Mouse (Mus musculus): ENCODE measurements around the gene Jazf1. TPM values are rescaled to one million over a fixed set of nuclear protein-coding genes. Genes with fewer than 3 reads are reported as not detected.

Jazf1 gene
- polyA plus RNA-seq, 1 experiment from 2014 or later = 6.2 TPM

DNA sequence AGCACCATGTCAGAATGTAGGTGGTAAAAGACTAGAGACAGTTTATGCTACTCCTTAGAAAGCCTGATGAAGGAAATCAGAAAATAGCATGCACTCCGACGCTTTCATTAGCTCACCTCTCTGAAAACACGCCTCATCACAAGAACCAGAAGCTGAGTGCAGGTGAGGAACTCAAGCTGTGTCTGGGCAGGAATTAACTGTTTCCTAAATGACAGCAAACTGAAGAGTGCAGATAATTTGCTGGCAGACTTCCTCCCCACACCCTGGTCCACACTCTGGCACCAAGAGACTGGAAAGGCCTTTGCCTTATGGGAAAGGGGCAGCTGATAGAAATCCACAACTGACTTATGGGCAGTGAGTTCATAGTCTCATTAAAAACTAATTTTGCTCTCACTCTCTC, 175.5 kb downstream of the Jazf1 start:
- no peaks in the 10 kb centered on the region for H3K9me3 ChIP-seq
- no peak overlapping the region for H3K27ac ChIP-seq
- H3K9ac ChIP-seq = no peak overlapping the region
- WGBS = 83% methylated on average over 3 of the region's 3 CpGs
- ATAC-seq = no peak
- no peak overlapping the region for H3K4me2 ChIP-seq (replicated peaks)
- H3K4me3 ChIP-seq (replicated peaks) = no peak overlapping the region
- H3K36me3 ChIP-seq = no peaks in the 10 kb centered on the region
- no peaks in the 10 kb centered on the region for H3K4me1 ChIP-seq (replicated peaks)
- H3K27me3 ChIP-seq (replicated peaks) = no peaks in the 10 kb centered on the region

DNA sequence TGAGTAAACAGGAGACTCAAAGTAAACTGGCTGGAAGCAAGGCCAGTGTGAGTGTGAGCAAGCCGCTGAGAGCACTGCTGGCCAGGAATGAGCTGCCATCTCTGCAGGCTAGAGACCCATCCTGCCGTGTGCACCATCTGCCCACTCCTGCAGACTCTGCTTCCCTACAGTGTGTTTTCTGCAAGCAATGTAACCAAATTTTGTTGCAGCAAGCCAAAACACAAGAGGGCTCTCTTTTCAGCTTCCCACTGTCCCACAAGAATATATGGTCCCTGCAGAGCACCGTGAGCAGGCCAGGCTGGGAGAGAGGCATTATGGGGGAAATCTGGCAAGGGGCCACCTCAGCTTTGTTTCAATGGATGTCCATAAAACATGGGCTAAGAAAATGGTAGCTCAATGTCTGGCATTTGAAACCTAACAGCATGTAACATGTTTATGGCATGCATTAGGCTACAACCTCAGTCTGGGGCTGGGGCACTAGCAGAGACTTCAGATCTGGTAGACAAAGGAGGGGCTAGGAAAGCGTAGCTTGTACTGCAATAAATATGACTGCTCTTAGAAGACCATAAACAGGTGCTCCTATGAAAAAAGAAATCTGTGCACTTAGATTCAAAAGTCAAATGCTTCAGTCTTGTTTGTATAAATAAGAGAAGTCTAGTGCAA, 180.8 kb downstream of the Jazf1 start:
- H3K4me1 ChIP-seq (replicated peaks) = no peaks in the 10 kb centered on the region; the same call in 1 of the 2 replicates
- no peak overlapping the region for H3K9ac ChIP-seq
- no peaks in the 10 kb centered on the region for H3K9me3 ChIP-seq
- no peaks in the 10 kb centered on the region for H3K36me3 ChIP-seq
- ATAC-seq = no peak
- H3K4me3 ChIP-seq (replicated peaks) = no peak overlapping the region
- H3K4me2 ChIP-seq (replicated peaks) = no peak overlapping the region
- WGBS = 44% methylated on average over 4 of the region's 4 CpGs
- no peak overlapping the region for H3K27ac ChIP-seq
- H3K27me3 ChIP-seq (replicated peaks) = no peaks in the 10 kb centered on the region

DNA sequence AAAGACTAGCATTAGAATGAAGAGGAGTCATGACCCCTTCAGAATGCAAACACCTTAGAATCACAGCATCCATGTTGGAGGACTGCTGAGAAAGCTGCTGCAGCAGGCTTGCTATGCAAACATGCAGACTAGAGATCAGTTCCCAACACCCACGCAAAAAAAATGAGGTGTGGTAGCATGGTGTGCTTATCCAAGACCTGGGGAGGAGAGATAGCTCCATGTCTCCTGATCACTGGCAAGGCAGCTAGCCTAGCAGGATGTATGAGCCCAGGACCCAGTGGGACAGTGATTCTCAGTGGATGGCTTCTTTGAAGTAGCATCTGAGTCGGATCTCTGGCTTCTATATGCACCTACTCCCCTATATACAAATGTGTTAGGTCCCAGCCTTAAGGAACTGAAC, 184.7 kb downstream of the Jazf1 start:
- no peak for ATAC-seq
- H3K9me3 ChIP-seq = no peaks in the 10 kb centered on the region
- no peak overlapping the region for H3K4me2 ChIP-seq (replicated peaks)
- H3K4me3 ChIP-seq (replicated peaks) = no peak overlapping the region
- H3K27ac ChIP-seq = no peak overlapping the region
- no peaks in the 10 kb centered on the region for H3K27me3 ChIP-seq (replicated peaks)
- no peak overlapping the region for H3K9ac ChIP-seq
- 66% methylated on average over 2 of the region's 2 CpGs for WGBS
- H3K36me3 ChIP-seq = no peaks in the 10 kb centered on the region
- no peaks in the 10 kb centered on the region; the same call in 1 of the 2 replicates for H3K4me1 ChIP-seq (replicated peaks)

DNA sequence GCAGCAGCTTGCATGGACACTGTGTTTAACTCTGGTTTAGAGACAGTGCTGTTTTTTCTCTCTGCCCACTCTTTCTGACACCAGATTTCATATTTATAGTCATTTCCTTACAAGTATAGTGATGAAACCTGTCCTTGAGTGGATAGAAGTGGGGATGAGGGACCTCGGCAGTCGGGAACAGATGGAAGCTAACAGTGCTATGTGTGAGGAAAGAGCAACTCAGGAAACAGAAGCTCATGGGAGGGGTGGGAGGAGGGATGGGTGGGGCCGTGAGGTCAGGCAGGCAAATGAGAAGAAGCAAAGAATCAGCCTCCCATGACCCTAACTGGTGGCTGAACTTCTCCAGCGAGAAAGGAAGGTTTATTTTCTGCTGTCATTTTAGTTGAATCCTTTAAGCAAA, 191.3 kb downstream of the Jazf1 start:
- 21% methylated on average over 4 of the region's 4 CpGs for WGBS
- ATAC-seq = no peak
- H3K9ac ChIP-seq = no peak overlapping the region

DNA sequence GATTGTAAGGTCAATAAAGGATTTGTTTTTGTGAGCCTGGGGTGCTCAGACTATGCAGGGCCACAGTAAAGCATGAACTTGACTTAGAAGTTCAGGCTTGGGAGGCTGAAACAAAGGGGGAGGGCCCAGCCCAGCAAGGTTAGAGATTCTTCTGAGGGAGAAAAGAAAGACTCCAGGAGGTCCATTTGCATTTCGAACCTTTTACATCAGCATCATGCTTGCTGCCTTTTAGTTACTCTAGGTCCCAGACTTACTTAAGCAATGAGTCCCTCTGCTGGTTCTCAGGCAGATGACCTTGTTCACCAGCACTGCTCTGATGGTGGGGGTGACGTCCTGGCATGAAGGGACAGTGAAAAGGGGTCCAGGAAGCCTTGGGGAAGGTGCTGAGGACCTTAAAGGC, 197.1 kb downstream of the Jazf1 start:
- no peak overlapping the region for H3K27ac ChIP-seq
- no peaks in the 10 kb centered on the region for H3K9me3 ChIP-seq
- H3K4me1 ChIP-seq (replicated peaks) = no peaks in the 10 kb centered on the region
- H3K4me3 ChIP-seq (replicated peaks) = no peak overlapping the region
- no peak overlapping the region for H3K4me2 ChIP-seq (replicated peaks)
- H3K36me3 ChIP-seq = no peaks in the 10 kb centered on the region
- 36% methylated on average over 2 of the region's 2 CpGs for WGBS
- no peak for ATAC-seq
- no peaks in the 10 kb centered on the region for H3K27me3 ChIP-seq (replicated peaks)
- no peak overlapping the region for H3K9ac ChIP-seq

More for the DNA sequence above, 191.3 kb downstream of the Jazf1 start:
- H3K9me3 ChIP-seq = no peaks in the 10 kb centered on the region
- no peaks in the 10 kb centered on the region for H3K4me1 ChIP-seq (replicated peaks)
- no peak overlapping the region for H3K27ac ChIP-seq
- no peak overlapping the region for H3K4me2 ChIP-seq (replicated peaks)
- no peak overlapping the region for H3K4me3 ChIP-seq (replicated peaks)
- H3K27me3 ChIP-seq (replicated peaks) = no peaks in the 10 kb centered on the region
- H3K36me3 ChIP-seq = no peaks in the 10 kb centered on the region

DNA sequence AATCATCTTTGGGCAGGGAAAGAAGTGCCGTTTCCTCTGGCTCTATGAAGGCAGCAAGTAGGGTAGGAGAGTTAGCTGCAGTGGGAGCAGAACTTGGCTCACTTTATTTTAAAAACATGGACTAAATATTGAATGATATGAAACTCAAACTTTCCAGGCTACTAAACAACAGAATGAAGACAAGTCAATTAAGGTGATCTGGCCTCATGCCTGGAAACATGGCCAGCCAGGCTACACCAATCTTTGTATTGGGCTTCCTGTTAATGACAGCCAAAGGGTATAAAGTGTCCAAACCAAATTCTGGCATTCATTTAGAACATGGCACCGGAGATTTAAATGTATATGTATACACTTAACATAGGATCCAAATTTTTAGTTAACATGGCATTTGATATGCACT, 199.2 kb downstream of the Jazf1 start:
- Histone ChIP-seq H3K4me3 (replicated peaks) (no peak overlapping the region), H3K27me3 (replicated peaks) (no peaks in the 10 kb centered on the region), H3K9me3 (no peaks in the 10 kb centered on the region), H3K9ac (no peak overlapping the region), H3K27ac (no peak overlapping the region), H3K36me3 (no peaks in the 10 kb centered on the region), H3K4me1 (replicated peaks) (peaks cover 3% of the 10 kb centered on the region; the same call in 1 of the 2 replicates), H3K4me2 (replicated peaks) (no peak overlapping the region)
- WGBS = 79% methylated on average over 2 of the region's 2 CpGs
- no peak for ATAC-seq

DNA sequence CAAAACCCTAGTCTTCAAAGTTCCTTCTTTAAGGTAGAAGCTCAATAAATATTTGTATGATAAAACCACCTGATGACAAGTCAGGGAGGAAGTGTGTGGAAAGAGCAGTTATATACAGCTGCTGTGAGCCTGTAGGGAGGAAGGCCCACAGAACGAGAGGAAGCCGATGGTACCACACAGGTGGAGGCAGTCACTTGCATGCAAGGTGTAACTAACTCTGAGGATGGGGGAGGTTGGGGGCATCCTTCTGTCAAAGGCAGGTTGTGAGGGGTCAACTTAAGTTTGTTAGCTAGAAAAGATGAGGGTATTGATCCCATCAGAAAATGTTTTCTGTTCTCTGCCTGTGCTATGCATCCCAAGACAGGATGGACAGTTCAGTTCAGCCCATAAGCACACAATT, 200.1 kb downstream of the Jazf1 start:
- no peak overlapping the region for H3K27ac ChIP-seq
- WGBS = 64% methylated on average over 2 of the region's 2 CpGs
- no peaks in the 10 kb centered on the region for H3K27me3 ChIP-seq (replicated peaks)
- peaks cover 8% of the 10 kb centered on the region; the same call in 1 of the 2 replicates for H3K4me1 ChIP-seq (replicated peaks)
- no peak overlapping the region for H3K9ac ChIP-seq
- no peak overlapping the region for H3K4me2 ChIP-seq (replicated peaks)
- H3K4me3 ChIP-seq (replicated peaks) = no peak overlapping the region
- H3K9me3 ChIP-seq = no peaks in the 10 kb centered on the region
- no peaks in the 10 kb centered on the region for H3K36me3 ChIP-seq
- ATAC-seq = no peak

DNA sequence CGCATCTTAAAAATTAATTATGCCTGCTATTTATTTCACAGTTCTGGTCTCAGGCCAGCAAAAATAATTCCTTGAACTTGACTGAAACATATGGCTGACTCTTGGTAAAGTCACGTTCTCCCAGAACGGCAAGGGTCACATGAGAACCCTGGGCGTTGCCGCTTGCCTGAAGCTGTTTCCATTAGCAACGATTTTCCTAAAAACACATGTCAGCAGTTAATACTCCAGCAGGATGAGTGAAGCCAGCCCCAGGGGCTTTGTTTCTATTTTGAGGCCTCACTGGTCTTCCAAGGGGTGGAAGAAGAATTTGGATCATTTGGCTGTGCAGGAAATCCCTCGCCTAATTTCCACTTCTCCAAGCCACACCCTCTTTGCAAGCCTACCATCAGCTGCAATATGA, 206.5 kb downstream of the Jazf1 start:
- Histone ChIP-seq H3K36me3 (no peaks in the 10 kb centered on the region), H3K4me1 (replicated peaks) (peaks cover 19% of the 10 kb centered on the region), H3K27ac (peak overlapping the region; percentile 45), H3K9ac (no peak overlapping the region), H3K27me3 (replicated peaks) (no peaks in the 10 kb centered on the region), H3K9me3 (no peaks in the 10 kb centered on the region), H3K4me3 (replicated peaks) (no peak overlapping the region), H3K4me2 (replicated peaks) (no peak overlapping the region)
- whole genome bisulfite sequencing = 29% methylated on average over 7 of the region's 7 CpGs
- ATAC-seq = peak; percentile 84

DNA sequence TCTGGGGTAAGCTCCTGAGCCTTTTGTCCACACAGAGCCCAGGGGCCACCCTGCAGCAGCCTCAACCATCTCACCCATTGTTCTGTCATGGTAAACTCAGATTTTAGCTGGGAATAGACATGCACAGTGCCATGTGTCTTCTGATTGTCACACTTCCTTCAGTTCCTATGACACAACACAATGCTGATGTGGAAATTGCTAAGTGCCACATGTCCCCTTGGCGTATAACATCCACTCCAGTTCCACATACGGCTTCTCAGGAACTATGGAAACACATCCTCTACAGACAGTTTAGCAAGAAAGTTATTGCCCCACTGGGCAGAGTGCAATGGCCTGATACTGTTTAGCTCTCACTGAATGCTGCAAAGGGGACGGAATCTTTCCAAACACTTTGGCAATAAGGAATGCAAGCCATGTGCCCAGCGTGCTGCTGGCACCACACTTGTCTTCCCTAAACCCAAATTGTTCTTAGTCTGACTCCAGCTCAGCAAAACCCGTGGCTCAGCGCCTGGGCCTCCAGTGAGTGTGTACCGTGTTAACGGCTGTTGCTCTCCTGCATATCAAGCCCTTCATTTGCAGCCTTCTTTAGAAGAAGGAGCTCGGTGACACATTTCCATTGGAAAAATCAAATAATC, 207.1 kb downstream of the Jazf1 start:
- H3K4me3 ChIP-seq (replicated peaks) = no peak overlapping the region
- no peak overlapping the region for H3K4me2 ChIP-seq (replicated peaks)
- H3K9me3 ChIP-seq = no peaks in the 10 kb centered on the region
- peak overlapping the region; percentile 62 for H3K27ac ChIP-seq
- peak; percentile 23; the same call in 1 of the 2 replicates for ATAC-seq
- peaks cover 19% of the 10 kb centered on the region for H3K4me1 ChIP-seq (replicated peaks)
- H3K36me3 ChIP-seq = no peaks in the 10 kb centered on the region
- H3K27me3 ChIP-seq (replicated peaks) = no peaks in the 10 kb centered on the region
- WGBS = 73% methylated on average over 9 of the region's 9 CpGs
- H3K9ac ChIP-seq = no peak overlapping the region

DNA sequence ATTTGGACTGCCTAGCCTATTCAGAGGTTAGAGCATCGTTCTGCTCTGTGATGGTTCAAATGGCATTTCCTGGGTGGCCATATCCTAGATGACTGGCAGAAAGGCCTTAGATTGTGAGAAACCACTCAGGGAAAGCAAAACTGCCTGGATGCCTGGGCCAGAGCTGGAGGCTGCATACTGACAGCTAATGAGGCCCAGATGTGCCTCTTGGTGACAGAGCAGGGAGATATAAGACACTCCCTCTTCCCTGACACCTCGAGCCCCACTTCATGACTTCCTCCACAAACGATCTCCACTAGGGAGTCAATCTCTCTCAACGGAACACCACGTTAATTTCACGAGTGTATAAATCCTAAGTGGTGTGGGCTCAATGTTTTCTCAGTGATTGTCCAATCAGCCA, 207.7 kb downstream of the Jazf1 start:
- WGBS = 33% methylated on average over 6 of the region's 6 CpGs
- H3K27me3 ChIP-seq (replicated peaks) = no peaks in the 10 kb centered on the region
- no peak overlapping the region for H3K27ac ChIP-seq
- H3K4me2 ChIP-seq (replicated peaks) = no peak overlapping the region
- H3K4me3 ChIP-seq (replicated peaks) = no peak overlapping the region
- no peaks in the 10 kb centered on the region for H3K9me3 ChIP-seq
- no peaks in the 10 kb centered on the region for H3K36me3 ChIP-seq
- H3K4me1 ChIP-seq (replicated peaks) = peaks cover 19% of the 10 kb centered on the region
- H3K9ac ChIP-seq = no peak overlapping the region
- no peak for ATAC-seq

DNA sequence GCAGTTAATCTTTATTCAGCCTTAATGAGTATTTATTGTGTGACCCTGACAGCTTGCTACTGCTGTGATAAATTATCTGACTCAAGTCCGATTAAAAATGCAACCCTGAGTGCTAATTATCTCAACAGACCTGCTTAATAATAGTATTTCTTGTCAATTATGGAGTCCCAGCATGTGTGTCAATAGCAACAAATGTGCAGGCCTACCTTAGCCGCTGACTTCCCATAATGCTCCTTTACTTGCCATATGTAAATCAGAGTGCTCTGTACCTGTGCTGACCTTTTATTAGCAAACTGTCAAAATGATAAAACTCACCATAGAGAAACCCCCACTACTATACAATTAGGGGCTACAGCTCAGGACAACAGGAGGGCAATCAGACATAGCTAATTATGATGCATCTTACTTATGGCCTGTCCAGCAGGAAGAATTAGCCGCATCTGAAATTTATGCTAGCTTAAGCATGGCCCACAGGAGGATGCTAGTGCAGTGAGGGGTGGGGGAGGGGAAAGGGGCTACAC, 209.5 kb downstream of the Jazf1 start:
- Histone ChIP-seq H3K9ac (no peak overlapping the region), H3K9me3 (no peaks in the 10 kb centered on the region), H3K4me3 (replicated peaks) (no peak overlapping the region), H3K4me1 (replicated peaks) (peaks cover 13% of the 10 kb centered on the region; the same call in 1 of the 2 replicates), H3K27ac (no peak overlapping the region), H3K36me3 (no peaks in the 10 kb centered on the region), H3K4me2 (replicated peaks) (no peak overlapping the region), H3K27me3 (replicated peaks) (no peaks in the 10 kb centered on the region)
- 74% methylated on average over 3 of the region's 3 CpGs for WGBS
- ATAC-seq = no peak

DNA sequence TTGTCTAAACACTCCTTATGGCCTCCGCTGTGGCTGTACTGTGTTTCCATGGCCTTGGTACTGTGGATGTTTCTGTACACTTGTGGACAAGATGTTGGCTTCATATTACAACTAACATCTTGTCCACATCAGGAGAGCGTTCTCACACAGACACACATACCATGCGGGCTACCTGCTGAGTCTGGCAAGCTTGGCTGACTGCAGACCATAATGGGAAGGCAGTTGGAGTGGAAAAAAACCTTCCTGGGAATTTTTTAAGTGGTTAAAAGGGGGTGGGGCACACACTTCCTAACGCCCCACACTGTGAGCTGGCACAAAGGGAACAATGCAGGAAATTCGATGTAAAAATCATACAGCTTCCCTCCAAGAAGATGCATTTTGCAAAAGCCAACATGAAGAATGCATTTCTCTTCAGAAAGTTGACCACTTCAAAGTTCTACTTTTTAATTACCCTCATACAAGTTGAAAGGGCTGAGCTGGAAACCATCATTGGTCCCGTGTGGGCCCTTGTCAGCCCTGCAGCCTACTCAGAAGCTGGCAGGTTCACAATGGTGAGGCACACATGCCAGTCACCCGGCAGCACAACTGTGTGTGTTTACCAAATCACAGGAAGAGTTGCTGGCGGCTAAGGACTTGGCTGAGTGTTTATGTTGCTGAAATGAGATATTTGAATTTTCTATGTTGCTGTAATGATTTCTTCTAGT, 215.9 kb downstream of the Jazf1 start:
- WGBS = 50% methylated on average over 8 of the region's 8 CpGs
- Histone ChIP-seq H3K9me3 (no peaks in the 10 kb centered on the region), H3K4me1 (replicated peaks) (0 out of 2 replicates have a peak, but pooled peaks cover 3% of the 10 kb centered on the region), H3K9ac (no peak overlapping the region), H3K4me2 (replicated peaks) (no peak overlapping the region), H3K27ac (peak overlapping the region; percentile 4; the same call in 1 of the 2 replicates), H3K4me3 (replicated peaks) (no peak overlapping the region), H3K27me3 (replicated peaks) (no peaks in the 10 kb centered on the region), H3K36me3 (no peaks in the 10 kb centered on the region)
- ATAC-seq = no peak
